Mouse (Mus musculus): ENCODE data around the gene Ttll1. TPM values are rescaled to one million over a fixed set of nuclear protein-coding genes. Genes with fewer than 3 reads are reported as not detected.
"Not testable (repeated sequence)": the region's sequence is repeated elsewhere in the genome, so short reads cannot be mapped to it uniquely, and the experiment has no call there.

Ttll1 gene
- polyA plus RNA-seq, 1 experiment, result 15.1 TPM

DNA sequence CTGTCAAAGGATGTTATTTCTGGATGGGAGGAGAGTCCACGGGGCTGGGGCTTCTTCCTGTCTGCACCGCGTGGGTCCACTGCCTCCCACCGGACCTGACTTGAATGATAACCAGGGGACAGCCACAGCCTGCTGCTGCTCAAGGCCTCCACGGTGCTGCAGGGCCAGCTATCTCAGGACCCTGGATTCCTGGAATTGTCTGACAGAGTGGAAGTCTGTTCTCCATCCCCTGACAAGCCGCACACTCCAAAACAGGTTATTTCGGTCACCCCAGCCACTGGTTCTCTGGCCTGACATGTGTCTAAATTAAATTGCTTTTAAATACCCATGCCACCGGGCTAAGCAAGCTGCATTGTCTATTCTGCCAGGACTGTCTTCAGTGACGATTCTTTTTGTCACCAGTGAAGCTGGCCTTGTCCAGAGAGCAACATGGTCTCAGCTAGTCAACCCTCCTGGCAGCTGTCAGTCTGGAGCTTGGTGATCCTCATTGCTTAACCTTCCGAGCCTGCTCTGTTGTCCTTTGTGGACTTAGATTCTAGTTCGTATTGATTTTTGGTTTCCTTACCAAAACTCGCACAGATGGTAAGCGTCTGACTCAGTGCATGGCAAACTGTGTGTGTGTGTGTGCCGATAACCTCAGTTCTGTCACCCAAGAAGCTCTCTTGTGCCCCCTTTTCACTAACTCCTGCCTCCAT is 13.1 kb upstream of the Ttll1 start:
- no peak for DNase-seq (ENCODE audit: low spot score)

DNA sequence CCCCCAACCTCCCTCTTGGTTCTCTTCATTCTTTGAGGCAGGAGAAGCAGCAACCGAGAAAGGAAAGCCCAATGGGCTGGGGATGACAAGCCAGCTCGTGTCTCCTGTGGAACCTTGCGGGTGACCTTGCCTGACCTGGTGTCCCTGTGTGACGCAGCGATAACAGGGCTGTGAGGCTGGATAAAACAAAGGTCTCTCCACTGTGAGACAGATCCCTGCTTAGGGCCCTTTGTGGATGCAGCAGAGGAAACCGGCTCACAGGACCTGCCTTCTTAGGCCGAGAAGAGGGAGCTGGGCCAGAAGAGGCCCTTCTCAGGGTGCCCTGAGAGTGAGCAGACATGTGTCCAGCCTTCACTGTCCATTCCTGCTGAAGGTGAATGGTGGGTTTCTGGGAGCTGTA is 12.5 kb upstream of the Ttll1 start:
- DNase-seq (ENCODE audit: low spot score), result no peak

DNA sequence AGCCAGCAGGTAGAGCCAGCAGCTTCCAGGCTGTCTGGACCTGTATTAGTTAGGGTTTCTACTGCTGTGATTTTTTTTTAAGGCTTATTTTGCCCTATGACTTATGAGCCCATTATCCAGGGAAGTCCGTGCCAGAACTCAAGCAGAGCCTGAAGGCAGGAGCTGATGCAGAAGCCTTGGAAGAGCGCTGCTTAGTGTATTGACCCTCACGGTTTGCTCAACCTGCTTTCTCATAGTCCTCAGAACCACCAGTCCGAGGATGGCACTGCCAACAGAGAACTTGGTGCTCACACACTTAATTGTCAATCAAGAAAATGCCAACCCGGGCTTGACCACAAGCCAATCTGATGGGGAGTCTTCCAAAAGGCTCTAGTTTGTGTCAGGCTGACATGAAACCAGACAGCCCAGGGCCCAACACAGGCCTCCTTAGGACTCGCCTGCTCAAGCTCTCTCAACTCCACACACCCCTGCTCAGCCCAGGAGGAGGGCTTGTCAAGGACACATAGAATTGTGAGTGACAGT is 10.2 kb upstream of the Ttll1 start:
- DNase-seq (ENCODE audit: low spot score), result no peak

DNA sequence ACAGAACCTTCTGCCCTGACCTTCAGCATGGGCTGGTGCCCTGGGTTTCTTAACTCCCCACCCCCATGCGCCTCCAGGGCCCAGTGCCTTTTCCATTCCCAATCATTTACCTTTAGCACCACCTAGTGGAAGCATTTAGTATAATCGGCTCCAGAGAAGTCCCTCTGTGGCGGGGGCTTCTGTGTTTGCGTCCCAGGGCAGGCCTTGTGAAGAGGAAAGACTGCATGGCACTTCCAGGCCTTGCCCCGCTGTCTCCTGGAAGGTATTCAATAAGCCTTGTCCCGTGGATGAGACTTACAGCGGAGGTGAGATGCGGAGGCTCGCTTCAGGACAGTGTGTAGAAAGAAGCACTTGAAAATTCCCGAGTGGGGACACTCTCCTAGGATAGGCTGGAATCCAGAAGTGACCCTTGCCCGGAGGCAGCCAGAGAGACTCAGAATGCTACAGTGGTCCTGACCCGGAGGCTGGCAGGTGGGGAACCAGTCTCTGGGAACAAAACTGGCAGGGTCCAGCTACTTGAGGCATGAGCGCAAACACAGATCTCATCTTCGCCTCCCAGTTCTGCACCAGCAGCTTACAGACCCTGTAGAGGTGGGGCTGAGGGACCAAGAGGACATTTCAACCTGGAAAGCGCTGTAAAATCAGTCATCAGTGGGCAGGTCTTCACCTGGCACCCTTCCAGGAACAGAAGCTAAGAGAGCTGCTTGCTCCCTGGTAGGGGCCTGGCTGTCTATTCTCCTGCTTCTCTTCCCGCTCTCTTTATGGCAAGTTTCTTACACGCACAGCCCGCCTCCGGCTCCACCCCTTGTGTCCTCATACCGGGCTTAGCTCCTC is 7.7 kb upstream of the Ttll1 start:
- DNase-seq (ENCODE audit: low spot score), result peak; percentile 42

DNA sequence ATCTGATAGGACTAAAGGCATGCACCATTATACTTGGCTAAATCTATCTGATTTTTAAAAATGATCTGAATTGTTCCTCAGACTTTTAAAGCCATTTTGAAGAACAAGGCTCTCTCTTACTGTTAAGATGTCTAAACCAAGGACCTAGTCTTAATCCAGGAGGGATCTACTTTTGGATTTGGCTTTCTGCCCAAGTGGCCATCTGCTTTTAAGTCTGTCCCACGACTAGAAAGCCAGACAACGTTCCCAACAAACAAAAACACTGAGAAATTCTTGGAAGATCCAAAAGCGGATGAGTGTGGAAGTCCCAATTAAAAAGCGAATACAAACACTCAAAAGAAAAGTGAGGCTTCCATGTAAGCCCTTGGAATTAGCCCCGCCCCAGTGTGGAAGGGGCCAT is 4.3 kb upstream of the Ttll1 start:
- DNase-seq (ENCODE audit: low spot score), result no peak

DNA sequence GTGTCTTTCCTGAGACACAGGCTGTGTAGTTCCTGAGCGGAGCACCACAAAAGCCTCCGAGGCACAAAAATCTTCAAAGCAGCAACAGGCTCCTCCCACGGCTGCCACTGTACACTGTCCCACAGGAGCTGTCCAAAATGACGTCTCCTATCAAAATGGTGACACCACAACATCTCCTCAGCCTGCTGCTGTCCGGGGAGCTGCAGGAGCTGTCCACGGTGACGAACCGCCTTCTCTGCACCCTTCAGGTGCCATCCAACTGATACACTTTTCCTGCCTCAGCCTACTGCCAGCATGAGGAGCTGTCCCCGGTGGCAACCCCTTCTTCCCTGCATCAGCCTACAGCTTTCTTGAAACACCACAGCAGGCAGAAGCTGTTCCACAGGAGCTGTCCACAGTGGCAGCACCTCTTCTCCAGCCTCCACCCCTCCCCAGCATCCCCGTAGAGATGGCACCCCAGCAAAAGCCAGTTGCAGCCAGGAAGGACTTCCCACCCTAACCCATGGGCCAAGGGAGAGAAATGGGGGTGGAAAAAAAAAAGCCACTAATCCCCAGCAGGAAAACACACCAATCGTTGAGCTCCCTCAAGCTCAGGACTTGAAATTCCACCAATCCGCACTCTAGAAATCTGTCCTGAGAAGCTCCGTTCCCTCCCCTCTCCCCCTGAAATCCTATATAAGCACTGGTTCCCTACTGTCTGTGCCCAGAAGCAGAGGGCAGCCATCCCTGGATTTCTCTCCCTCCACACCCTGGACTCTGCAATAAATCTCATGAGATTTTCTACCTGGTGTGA is 2.0 kb upstream of the Ttll1 start:
- DNase-seq (ENCODE audit: low spot score), result no peak

DNA sequence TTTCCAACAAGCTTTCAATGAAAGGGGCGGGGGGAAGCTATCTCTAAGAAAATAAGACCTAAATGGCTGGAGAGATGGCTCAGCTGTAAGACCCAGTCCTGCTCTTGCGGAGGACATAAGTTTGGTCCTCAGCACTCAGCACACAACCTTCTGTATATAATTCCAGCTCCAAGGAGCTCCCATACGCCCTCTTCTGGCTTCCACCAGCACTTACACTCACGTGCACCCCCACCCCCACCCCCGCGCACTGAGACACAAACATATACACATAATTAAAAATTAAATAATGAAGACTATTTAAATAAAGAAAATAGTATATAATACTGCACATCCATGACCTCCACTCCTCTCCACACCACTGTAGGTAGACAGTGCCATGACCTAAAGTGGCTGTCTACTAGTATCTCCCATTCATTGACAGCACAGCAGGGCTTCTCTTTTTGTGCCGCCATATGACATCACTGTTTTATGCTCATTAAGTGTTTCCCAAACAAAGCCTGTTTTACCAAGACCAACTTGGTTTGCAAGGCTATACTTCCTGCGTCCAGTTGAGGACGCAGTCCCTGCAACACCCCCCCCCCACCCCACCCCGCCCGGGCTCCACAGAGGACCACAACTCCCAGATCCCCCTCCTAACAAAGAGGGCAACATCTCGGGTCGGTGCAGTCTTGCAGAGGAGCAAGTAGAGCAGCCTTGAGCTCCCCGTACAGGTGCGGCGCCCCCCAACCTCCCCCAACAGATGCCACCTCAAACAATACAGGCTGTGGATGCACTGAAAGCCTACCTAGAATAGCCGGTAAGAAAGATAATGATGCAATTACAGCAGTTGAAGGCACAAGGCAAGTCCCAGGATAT is 516 bp downstream of the Ttll1 start:
- no peak for DNase-seq (ENCODE audit: low spot score)

DNA sequence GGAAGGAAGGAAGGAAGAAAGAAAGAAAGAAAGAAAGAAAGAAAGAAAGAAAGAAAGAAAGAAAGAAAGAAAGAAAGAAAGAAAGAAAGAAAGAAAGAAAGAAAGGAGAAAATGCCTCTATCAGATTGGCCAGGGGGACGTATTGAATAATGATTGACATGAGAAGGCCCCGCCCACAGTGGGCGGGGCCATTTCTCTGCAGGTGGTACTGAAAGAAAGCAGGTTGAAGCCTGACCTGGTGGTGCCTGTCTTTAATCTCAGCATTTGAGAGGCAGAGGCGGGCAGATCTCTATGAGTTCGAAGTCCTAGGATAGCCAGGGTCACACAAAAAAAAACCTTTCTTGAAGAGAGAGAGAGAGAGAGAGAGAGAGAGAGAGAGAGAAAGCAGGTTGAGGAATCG is 9.2 kb downstream of the Ttll1 start:
- not testable (repeated sequence) for DNase-seq (ENCODE audit: low spot score)

DNA sequence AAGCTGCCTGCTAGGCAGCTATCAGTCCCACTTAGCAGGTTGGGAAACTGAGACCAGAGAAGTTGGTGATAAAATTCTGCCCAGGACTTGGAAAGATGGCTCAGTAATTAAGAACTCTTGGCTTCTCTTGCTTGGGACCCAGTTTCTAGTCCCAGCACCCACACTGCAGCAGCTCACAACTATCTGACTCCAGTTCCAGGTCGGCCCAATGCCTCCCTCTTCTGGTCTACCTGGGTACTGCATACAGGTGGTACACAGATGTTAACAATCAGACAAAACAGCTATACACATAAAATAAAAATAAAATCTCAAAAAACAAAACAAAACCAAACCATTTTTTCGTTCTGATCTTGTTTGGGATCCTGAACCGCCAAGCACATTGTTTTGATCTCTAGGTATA is 10.3 kb downstream of the Ttll1 start:
- no peak for DNase-seq (ENCODE audit: low spot score)

DNA sequence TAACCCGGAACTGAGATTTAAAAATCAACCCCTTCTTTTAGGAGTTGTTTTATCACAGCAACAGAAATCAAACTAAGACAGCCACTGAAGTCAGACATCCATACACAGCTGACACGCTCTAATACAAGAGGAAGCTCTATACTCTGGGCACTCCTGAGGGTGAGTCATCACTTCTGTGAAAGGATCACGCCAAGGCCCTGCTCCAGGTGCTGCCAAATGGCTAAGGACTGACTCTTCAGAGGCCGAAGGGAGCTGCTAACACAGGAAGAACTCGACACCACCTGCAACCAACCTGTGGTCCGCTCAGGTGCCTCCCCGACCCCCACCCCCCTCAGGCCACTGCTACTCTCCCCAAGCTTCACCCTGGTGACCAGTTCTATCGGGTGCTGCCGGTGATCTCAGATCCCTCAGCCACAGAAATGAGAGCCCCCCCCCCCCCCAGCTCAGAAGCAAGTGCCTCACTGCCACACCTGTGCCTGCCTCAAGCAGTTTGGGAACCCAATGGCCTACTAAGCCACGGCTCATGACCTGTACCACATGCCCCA is 11.4 kb downstream of the Ttll1 start:
- DNase-seq (ENCODE audit: low spot score), result no peak

DNA sequence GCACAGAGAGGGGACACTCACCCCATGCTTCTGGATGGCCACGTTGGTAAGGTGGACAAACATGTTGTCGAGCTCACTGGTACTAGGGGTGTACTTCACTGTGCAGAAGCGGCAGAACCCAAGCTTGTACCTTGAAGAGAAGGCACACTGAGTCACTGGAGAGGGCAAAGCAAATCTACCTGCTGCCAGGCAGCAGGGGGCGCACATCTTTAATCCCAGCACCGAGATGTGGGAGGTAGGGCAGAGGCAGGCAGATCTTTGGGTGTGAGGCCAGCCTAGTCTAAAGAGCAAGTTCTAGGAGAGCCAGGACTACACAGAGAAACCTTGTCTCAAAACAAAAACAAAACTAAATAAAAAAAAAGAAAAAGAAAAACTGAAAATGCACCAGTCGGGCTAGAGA is 13.4 kb downstream of the Ttll1 start:
- no peak for DNase-seq (ENCODE audit: low spot score)

DNA sequence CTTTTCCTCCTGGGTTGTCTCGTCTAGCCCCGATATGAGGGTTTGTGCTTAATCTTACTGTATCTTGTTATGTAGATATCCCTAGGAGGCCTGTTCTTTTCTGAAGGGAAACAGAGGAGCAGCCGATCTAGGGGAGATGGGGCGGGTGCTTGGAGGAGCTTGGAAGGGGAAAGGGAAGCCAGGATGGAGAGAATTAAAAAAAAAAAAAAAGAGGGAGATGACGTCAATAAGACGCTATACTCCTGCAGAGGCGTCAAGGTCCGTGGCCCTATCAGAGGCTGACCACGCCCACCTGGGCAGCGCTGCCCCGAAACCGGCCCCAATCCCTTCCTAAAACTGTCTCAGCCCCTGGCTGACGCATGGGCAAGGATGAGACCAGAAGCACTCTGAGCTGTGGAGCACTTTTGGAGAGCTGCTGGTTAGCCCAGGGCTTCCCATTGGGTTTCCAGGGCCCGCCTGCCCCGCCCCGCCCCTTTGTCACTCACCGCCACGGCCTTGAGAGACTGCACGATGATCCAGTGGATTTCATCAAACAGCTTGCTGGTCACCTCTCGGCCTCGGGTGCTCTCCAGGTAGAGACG is 14.8 kb downstream of the Ttll1 start:
- DNase-seq (ENCODE audit: low spot score), result no peak

DNA sequence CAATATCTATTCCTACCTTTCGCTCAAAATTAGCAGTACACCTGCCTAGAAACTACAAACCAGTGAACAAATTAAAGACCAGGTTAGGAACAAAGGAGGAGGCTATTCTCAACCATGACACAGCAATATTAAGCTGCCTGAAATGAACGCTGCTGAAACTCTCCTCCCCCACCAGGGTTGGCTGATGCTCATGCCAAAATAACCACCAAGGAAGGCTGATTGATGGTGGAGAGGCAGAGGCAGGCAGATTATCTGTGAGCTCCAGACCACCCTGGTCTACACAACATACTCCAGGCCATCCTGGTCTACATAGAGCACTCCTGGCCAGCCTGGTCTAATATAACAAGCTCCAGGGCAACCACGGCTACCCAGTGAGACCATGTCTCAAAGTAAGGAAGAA is 15.5 kb downstream of the Ttll1 start:
- no peak for DNase-seq (ENCODE audit: low spot score)

DNA sequence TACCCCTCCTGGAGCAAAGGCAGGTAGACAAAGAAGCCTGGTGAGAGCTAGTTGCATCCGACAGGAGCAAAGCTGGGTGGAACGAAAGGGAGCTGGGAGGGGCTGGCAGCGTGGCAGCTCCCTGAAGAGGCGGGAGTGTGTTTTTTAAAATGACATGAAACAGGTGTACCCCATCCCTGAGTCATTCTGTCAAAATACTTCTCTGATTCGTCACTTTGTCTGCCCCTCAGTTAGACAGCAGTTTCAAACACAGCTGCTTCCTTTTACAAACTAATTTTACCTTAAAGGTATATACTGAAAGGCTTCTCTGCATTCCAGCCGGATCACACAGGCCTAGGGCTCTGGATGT is 16.1 kb downstream of the Ttll1 start:
- no peak for DNase-seq (ENCODE audit: low spot score)

DNA sequence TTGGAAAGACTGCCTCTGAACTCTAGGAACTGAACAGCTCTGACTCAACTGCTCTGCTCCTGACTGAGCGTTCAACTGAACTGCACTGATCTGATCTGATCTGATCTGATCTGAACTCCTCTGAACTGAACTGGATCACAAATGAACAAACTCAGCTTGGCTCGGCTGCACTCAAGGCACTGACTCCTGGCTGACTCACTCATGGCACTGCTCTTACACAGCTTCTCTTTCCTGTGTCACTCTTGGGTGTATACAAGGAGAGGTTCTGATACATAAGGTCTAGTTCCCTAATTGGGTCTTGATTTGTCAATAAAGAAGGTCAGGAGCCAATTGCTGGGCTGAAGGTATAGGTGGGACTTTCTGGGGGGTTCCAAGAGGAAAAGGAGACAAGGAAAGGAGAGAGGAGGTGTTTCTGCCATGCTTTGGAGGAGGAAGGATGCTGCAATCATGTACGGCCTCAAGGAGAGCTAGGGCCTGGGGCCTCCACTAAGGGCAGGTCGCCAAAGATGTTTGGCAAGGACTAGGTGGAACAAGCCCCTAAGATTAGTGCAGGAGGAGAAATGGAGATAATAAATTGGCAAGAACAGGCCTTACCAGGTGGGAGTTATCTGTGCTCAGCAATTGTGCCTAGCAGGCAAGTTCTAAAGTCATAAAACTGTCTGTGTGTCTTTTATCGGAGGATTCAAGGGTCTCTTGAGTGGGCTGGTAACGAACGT is 16.7 kb downstream of the Ttll1 start:
- no peak for DNase-seq (ENCODE audit: low spot score)

DNA sequence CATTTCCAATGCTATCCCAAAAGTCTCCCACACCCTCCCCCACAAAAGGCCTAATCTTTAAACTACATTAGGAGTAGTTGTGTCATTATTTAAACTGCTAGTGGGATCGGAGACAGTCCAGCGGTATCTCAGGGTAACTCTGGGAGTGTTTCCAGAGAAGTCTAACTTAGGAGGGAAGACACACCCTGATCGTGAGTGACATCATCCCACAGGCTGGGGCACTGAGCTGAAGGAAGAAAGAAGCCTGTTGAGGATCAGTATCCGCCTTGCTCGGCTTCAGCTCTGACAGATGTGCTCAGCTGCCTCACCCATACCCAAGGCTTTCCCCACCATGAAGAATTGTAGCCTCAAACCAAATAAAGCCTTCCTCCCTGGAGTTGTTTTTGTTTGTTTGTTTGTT is 18.8 kb downstream of the Ttll1 start:
- DNase-seq (ENCODE audit: low spot score), result no peak

DNA sequence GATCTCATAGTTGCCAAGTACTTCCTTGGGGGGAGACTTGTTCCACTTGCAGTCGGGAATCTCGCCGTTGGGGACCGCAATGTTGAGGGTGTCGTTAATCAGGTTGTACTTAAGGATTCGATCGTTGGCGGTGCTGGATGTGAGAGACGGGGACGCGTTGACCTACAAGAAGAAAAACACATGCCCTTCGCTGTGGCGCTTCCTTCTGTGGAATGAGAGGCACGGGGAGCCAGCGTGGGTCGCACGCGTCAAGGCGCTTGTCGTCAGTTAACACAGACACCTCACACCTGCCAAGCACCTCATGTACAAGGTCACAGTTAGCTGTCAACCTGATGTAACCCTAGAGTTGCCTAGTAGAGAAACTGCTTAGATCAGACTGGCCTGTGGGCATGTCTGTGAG is 21.2 kb downstream of the Ttll1 start:
- DNase-seq (ENCODE audit: low spot score), result no peak

DNA sequence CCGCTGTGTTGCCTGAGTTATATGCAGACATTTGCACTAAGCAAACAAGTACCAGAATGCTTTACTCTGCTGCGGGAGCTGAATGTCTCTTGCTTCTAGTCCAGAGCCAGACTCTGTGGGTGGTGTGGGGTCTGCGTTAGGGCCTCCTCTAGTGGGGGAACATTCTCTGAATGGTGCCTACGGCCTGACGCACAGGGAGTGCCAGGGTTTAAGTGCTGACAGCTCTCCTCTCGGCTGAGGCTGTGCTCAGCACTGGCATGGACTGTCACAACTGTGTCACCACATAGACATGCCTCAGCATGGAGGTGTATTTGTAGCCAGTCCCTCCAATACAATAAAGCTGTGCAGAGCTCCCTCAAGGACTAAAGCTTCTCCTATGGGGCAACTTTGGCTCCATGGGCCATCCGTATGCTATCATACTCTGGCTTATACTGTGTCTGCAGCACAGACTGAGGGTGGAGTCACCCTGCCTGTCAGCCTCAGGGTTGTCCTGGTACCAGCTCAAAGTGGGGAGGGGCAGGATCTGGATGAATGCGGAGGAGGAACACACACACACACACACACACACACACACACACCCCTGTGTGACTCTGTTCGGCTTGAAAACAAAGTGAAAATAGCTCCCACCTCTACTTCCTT is 23.1 kb downstream of the Ttll1 start:
- DNase-seq (ENCODE audit: low spot score), result no peak

DNA sequence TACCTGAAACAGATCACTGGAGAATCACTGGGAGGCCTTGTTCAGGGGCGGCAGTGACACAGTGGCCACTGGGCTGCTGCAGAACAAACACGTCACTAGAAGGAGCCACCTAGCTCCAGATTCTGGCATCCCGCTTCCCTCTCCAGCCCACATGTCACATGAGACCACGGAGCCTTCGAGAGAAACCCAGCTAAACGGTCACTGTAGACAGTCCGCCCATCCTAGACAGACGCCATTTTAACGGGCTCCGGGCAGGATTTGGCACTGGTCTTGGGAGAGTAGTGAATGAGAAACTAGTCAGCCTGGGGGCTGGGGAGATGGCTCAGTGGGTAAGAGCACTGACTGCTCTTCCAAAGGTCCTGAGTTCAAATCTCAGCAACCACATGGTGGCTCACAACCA is 26.4 kb downstream of the Ttll1 start:
- DNase-seq (ENCODE audit: low spot score), result no peak

DNA sequence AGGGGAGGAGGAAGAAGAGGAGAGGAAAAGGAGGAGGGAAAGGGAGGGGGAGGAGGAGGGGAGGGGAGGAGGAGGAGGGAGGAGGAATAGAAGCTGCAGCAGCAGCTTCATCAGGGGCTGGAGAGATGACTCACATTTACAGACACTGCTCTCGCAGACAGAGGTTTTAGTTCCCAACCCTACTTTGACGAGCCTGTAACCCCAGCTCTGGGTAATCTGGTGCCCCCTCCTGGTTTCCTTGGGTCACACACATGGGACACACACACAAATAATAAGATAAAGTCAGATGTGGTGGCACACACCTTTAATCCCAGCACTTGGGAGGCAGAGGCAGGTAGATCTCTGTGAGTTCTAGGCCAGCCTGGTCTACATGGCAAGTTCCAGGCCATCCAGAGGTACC is 27.2 kb downstream of the Ttll1 start:
- no peak for DNase-seq (ENCODE audit: low spot score)
